Mouse (Mus musculus) MEL (cell line): ENCODE data around the gene Dis3l. TPM values are rescaled to one million over a fixed set of nuclear protein-coding genes. Genes with fewer than 3 reads are reported as not detected.

Experiments
- DNase-seq: peaks from one replicate; pipeline ENCODE4 v3.0.0; 2011; ENCODE audit warnings: low read depth, low spot score
- H3K27ac ChIP-seq: 2 replicates; pipeline ENCODE4 v1.5.1; 2012; ENCODE audit warnings: low read depth, mild to moderate bottlenecking, control low read depth, low read length, moderate library complexity; ENCODE audit not compliant: control insufficient read depth
- H3K27me3 ChIP-seq, 2 experiments: fragments of 150-350 bp in 1 of 2; sonication (generic) in 1 of 2; 2 replicates each; pipeline ENCODE4 v1.6.1; 2012; ENCODE audit warnings: low read length in 2 of 2, mild to moderate bottlenecking in 2 of 2, improper control_type of control experiment in 1 of 2, moderate library complexity in 1 of 2; ENCODE audit not compliant: insufficient read depth in 2 of 2, control insufficient read depth in 1 of 2
- H3K36me3 ChIP-seq, 2 experiments: 2 replicates each; pipeline ENCODE4 v1.6.1; 2012 to 2014; ENCODE audit warnings: low read length in 2 of 2, improper control_type of control experiment in 1 of 2, inconsistent platforms in 1 of 2, mild to moderate bottlenecking in 1 of 2; ENCODE audit not compliant: insufficient read depth in 2 of 2, control insufficient read depth in 1 of 2
- H3K4me1 ChIP-seq, 2 experiments: fragments of 150-350 bp in 1 of 2; sonication (generic) in 1 of 2; 2 replicates each; pipeline ENCODE4 v1.6.1; 2012; ENCODE audit warnings: low read length in 2 of 2, improper control_type of control experiment in 1 of 2, mild to moderate bottlenecking in 1 of 2; ENCODE audit not compliant: insufficient read depth in 2 of 2, control insufficient read depth in 1 of 2
- H3K4me3 ChIP-seq, 2 experiments: fragments of 150-350 bp in 1 of 2; sonication (generic) in 1 of 2; 2 replicates each; pipeline ENCODE4 v1.5.1; 2012; ENCODE audit warnings: low read depth in 2 of 2, low read length in 2 of 2, mild to moderate bottlenecking in 2 of 2, moderate library complexity in 2 of 2, control low read depth in 1 of 2, improper control_type of control experiment in 1 of 2; ENCODE audit not compliant: control insufficient read depth in 1 of 2, insufficient read depth in 1 of 2
- H3K79me2 ChIP-seq: 2 replicates; pipeline ENCODE4 v1.6.1; 2012; ENCODE audit warnings: mild to moderate bottlenecking, low read length, moderate library complexity; ENCODE audit not compliant: control insufficient read depth, poor library complexity, insufficient read depth
- H3K9ac ChIP-seq: 2 replicates; pipeline ENCODE4 v1.6.1; 2012; ENCODE audit warnings: low read depth, mild to moderate bottlenecking, control low read depth, low read length, moderate library complexity; ENCODE audit not compliant: control insufficient read depth, poor library complexity, severe bottlenecking
- H3K9me3 ChIP-seq: fragments of 150-350 bp; sonication (generic); replicated peaks from 2 replicates; pipeline ENCODE4 v1.6.1; 2012; ENCODE audit warnings: mild to moderate bottlenecking, low read length, improper control_type of control experiment, moderate library complexity; ENCODE audit not compliant: insufficient read depth
- CHD2 ChIP-seq: IDR thresholded peaks from 2 replicates; pipeline ENCODE4 v1.6.1; 2011; ENCODE audit warnings: low read length, improper control_type of control experiment
- CTCF ChIP-seq, 3 experiments: IDR thresholded peaks in 2 of 3; conservative IDR thresholded peaks in 1 of 3; 2 replicates each; pipeline ENCODE4 v1.5.1; 2011 to 2012; ENCODE audit warnings: low read length in 3 of 3, low read depth in 2 of 3, mild to moderate bottlenecking in 2 of 3, improper control_type of control experiment in 1 of 3, inconsistent platforms in 1 of 3, mixed read lengths in 1 of 3, moderate library complexity in 1 of 3; ENCODE audit not compliant: control insufficient read depth in 1 of 3, insufficient read depth in 1 of 3, poor library complexity in 1 of 3, severe bottlenecking in 1 of 3
- EP300 ChIP-seq, 2 experiments: IDR thresholded peaks; 2 replicates each; pipeline ENCODE4 v1.6.1; 2011; ENCODE audit warnings: improper control_type of control experiment in 2 of 2, low read length in 2 of 2, low read depth in 1 of 2, mild to moderate bottlenecking in 1 of 2
- HCFC1 ChIP-seq: IDR thresholded peaks from 2 replicates; pipeline ENCODE4 v1.6.1; 2012; ENCODE audit warnings: low read depth, mild to moderate bottlenecking, inconsistent platforms, low read length, improper control_type of control experiment, moderate library complexity
- KAT2A ChIP-seq: conservative IDR thresholded peaks from 2 replicates; pipeline ENCODE4 v1.6.1; 2012; ENCODE audit warnings: low read depth, low read length, improper control_type of control experiment, inconsistent platforms
- MYB ChIP-seq: IDR thresholded peaks from 2 replicates; pipeline ENCODE4 v1.6.1; 2011; ENCODE audit warnings: mild to moderate bottlenecking, low read depth, low read length, improper control_type of control experiment
- POLR2A ChIP-seq, 2 experiments: IDR thresholded peaks; 2 replicates each; pipeline ENCODE4 v1.6.1; 2011 to 2012; ENCODE audit warnings: low read length in 2 of 2, mild to moderate bottlenecking in 2 of 2, control low read depth in 1 of 2, improper control_type of control experiment in 1 of 2, low read depth in 1 of 2, moderate library complexity in 1 of 2; ENCODE audit not compliant: control insufficient read depth in 1 of 2, insufficient read depth in 1 of 2, poor library complexity in 1 of 2
- RAD21 ChIP-seq: IDR thresholded peaks from 2 replicates; pipeline ENCODE4 v1.6.1; 2011; ENCODE audit warnings: mild to moderate bottlenecking, low read depth, low read length, improper control_type of control experiment
- RCOR1 ChIP-seq: IDR thresholded peaks from 2 replicates; pipeline ENCODE4 v1.6.1; 2012; ENCODE audit warnings: low read depth, mild to moderate bottlenecking, inconsistent platforms, low read length, improper control_type of control experiment
- SMC3 ChIP-seq: IDR thresholded peaks from 2 replicates; pipeline ENCODE4 v1.6.1; 2011; ENCODE audit warnings: low read depth, low read length, improper control_type of control experiment
- ZC3H11A ChIP-seq: IDR thresholded peaks from 2 replicates; pipeline ENCODE4 v1.6.1; 2012; ENCODE audit warnings: low read depth, mild to moderate bottlenecking, inconsistent platforms, low read length, improper control_type of control experiment
- polyA plus RNA-seq, 2 experiments: library from polyadenylated mRNA; stranded (reverse) in 1 of 2; unstranded in 1 of 2; fragments of >175 nt in 1 of 2; fragments of >200 nt in 1 of 2; gene quantifications; 2 replicates each; pipeline versions ENCODE4 v1.2.1 to v1.2.4; 2012; ENCODE audit warnings: low replicate concordance in 2 of 2, low read depth in 1 of 2; ENCODE audit not compliant: insufficient read length in 2 of 2, insufficient read depth in 1 of 2, missing spikeins in 1 of 2
- total RNA-seq: library from RNA; depleted of rRNA; stranded (reverse); fragments of 300-350 nt; gene quantifications from 2 replicates; pipeline ENCODE4 v1.2.3, GENCODE M21; 2012

Dis3l gene
- total and polyA plus RNA-seq, 3 experiments: 13.1 to 14.0 TPM; not detected in 1

- no peaks in the 10 kb centered on the region for H3K9me3 ChIP-seq
- peaks cover 0 to 3% of the 10 kb centered on the region in 2 experiments; a peak in 1 of 4 replicates for H3K4me1 ChIP-seq
- no peaks in the 10 kb centered on the region; a peak in 1 of 4 replicates for H3K36me3 ChIP-seq
These were observed 20.3 kb upstream of the Dis3l start for GRCm38 (mm10) chr9:64361231-64361950.

GRCm38 (mm10) chr9:64355627-64356026 lies 14.5 kb upstream of the Dis3l start:
- no peak for DNase-seq
- Histone ChIP-seq H3K9me3 (no peaks in the 10 kb centered on the region), H3K27ac (no peak overlapping the region), H3K27me3 (peaks cover 0 to 6% of the 10 kb centered on the region in 2 experiments; a peak in 2 of 4 replicates), H3K4me3 (no peak overlapping the region), H3K9ac (no peak overlapping the region), H3K36me3 (no peaks in the 10 kb centered on the region), H3K4me1 (no peaks in the 10 kb centered on the region), H3K79me2 (no peaks in the 10 kb centered on the region)
- TF ChIP-seq CHD2: no peak
- TF ChIP-seq ZC3H11A: no peak
- no peak for TF ChIP-seq HCFC1
- no peak for TF ChIP-seq MYB

More at GRCm38 (mm10) chr9:64361231-64361950, 20.3 kb upstream of the Dis3l start:
- Histone ChIP-seq H3K27me3 (peaks cover 0 to 2% of the 10 kb centered on the region in 2 experiments; a peak in 1 of 4 replicates), H3K79me2 (no peaks in the 10 kb centered on the region), H3K9ac (no peak overlapping the region), H3K27ac (no peak overlapping the region), H3K4me3 (no peak overlapping the region)
- DNase-seq: peak; percentile 24
- TF ChIP-seq RCOR1: peak; percentile 31; the same call in 1 of the 2 replicates
- peak; percentile 26 to 28; a peak in 2 of 4 replicates for TF ChIP-seq EP300 (IDR thresholded peaks at IDR 0.05; ENCODE audit: low read depth in 1 of 2, low read length in 2 of 2)
- no peak for TF ChIP-seq POLR2A (IDR thresholded peaks at IDR 0.05; ENCODE audit: control insufficient read depth in 1 of 2, insufficient read depth in 1 of 2, low read depth in 1 of 2, low read length in 2 of 2, poor library complexity in 1 of 2)

- Histone ChIP-seq H3K9ac (no peak overlapping the region), H3K4me3 (no peak overlapping the region), H3K9me3 (no peaks in the 10 kb centered on the region), H3K4me1 (no peaks in the 10 kb centered on the region), H3K79me2 (no peaks in the 10 kb centered on the region), H3K27ac (no peak overlapping the region), H3K36me3 (no peaks in the 10 kb centered on the region), H3K27me3 (peaks cover 0 to 2% of the 10 kb centered on the region in 2 experiments; a peak in 2 of 4 replicates)
- TF ChIP-seq SMC3: peak; percentile 43
- TF ChIP-seq ZC3H11A: peak; percentile 9; the same call in 1 of the 2 replicates
- TF ChIP-seq KAT2A: no peak
- peak; percentile 20 for TF ChIP-seq RAD21
- peak; percentile 37 to 58 (median 42) for TF ChIP-seq CTCF (IDR thresholded peaks at IDR 0.05 in 2 of 3, conservative IDR thresholded peaks at IDR 0.05 in 1 of 3; ENCODE audit: control insufficient read depth in 1 of 3, insufficient read depth in 1 of 3, low read depth in 2 of 3, low read length in 3 of 3, poor library complexity in 1 of 3, severe bottlenecking in 1 of 3)
- DNase-seq: peak; percentile 64
These were observed 10.1 kb upstream of the Dis3l start for GRCm38 (mm10) chr9:64351191-64351590.
